ENCODE assay signal across 10 mouse cellular contexts in genomic region chr8:108736442-108736841, GRCm38 (mm10).
DNase-seq lines count a peak whose midpoint lies in the region; ATAC-seq lines count a peak whose summit lies in the region.
"Had no signal": no experiment of that assay in that cellular context is flagged by ENCODE, and none has a peak within 500 bp of the region (broad histone marks: within the 10 kb centered on the region; RNA-seq: fewer than 3 reads in every experiment).

No protein-coding gene starts in this region.

- H3K36me3 ChIP-seq in neural tube, embryonic 11.5 days (ENCODE audit: control insufficient read depth, insufficient read depth, low read length) = no peaks in the 10 kb centered on the region
- no peaks in the 10 kb centered on the region for H3K36me3 ChIP-seq in neural tube, embryonic 15.5 days
- H3K36me3 ChIP-seq in liver, embryonic 13.5 days = no peaks in the 10 kb centered on the region
- H3K36me3 ChIP-seq: liver, embryonic 15.5 days had no signal

- no peak overlapping the region for H3K4me2 ChIP-seq in neural tube, embryonic 11.5 days (ENCODE audit: low read depth)
- H3K4me2 ChIP-seq in neural tube, embryonic 15.5 days = no peak overlapping the region
- no peak overlapping the region for H3K4me2 ChIP-seq in liver, embryonic 13.5 days
- H3K4me2 ChIP-seq: liver, embryonic 15.5 days had no signal

- 4% methylated on average over 9 of the region's 9 CpGs for WGBS in neural tube, embryonic 11.5 days
- 11% methylated on average over 9 of the region's 9 CpGs for WGBS in neural tube, embryonic 15.5 days
- WGBS in liver, embryonic 13.5 days (ENCODE audit: insufficient replicate concordance) = 32% methylated on average over 9 of the region's 9 CpGs

- 0 out of 2 replicates have a peak overlapping the region, but pooled peaks have one; percentile 11 for H3K27ac ChIP-seq in neural tube, embryonic 11.5 days (ENCODE audit: low read depth, low read length)
- no peak overlapping the region; the same call in 1 of the 2 replicates for H3K27ac ChIP-seq in neural tube, embryonic 15.5 days (replicated peaks)
- H3K27ac ChIP-seq in liver, embryonic 13.5 days = 0 out of 2 replicates have a peak overlapping the region, but pooled peaks have one; percentile 23
- H3K27ac ChIP-seq: liver, embryonic 15.5 days had no signal

- H3K9ac ChIP-seq in neural tube, embryonic 11.5 days (ENCODE audit: low read length) = no peak overlapping the region
- no peak overlapping the region for H3K9ac ChIP-seq in neural tube, embryonic 15.5 days (replicated peaks)
- no peak overlapping the region for H3K9ac ChIP-seq in liver, embryonic 13.5 days
- H3K9ac ChIP-seq: liver, embryonic 15.5 days had no signal

- no peaks in the 10 kb centered on the region for H3K9me3 ChIP-seq in neural tube, embryonic 11.5 days (ENCODE audit: control insufficient read depth, low read length)
- no peaks in the 10 kb centered on the region for H3K9me3 ChIP-seq in neural tube, embryonic 15.5 days (replicated peaks)
- H3K9me3 ChIP-seq in liver, embryonic 13.5 days (replicated peaks) = no peaks in the 10 kb centered on the region
- H3K9me3 ChIP-seq: liver, embryonic 15.5 days had no signal

- intact Hi-C loops in heart, postnatal 10 days (cut with DNase I) = no loop called here
- intact Hi-C loops in heart, postnatal 36 days (cut with DNase I) = no loop called here

- no peak overlapping the region for H3K4me3 ChIP-seq in neural tube, embryonic 11.5 days (ENCODE audit: low read depth, low read length)
- H3K4me3 ChIP-seq in neural tube, embryonic 15.5 days (replicated peaks) = no peak overlapping the region
- no peak overlapping the region for H3K4me3 ChIP-seq in liver, embryonic 13.5 days (replicated peaks)
- H3K4me3 ChIP-seq: liver, embryonic 15.5 days; myocyte had no signal

- peaks cover 48% of the 10 kb centered on the region for H3K4me1 ChIP-seq in neural tube, embryonic 11.5 days (ENCODE audit: control insufficient read depth, insufficient read depth, low read length)
- H3K4me1 ChIP-seq in neural tube, embryonic 15.5 days = peaks cover 51% of the 10 kb centered on the region
- peaks cover 58% of the 10 kb centered on the region for H3K4me1 ChIP-seq in liver, embryonic 13.5 days (replicated peaks)

- H3K27me3 ChIP-seq in neural tube, embryonic 11.5 days (ENCODE audit: control insufficient read depth, insufficient read depth, low read length) = no peaks in the 10 kb centered on the region
- no peaks in the 10 kb centered on the region for H3K27me3 ChIP-seq in neural tube, embryonic 15.5 days (replicated peaks)
- H3K27me3 ChIP-seq in liver, embryonic 13.5 days = no peaks in the 10 kb centered on the region
- H3K27me3 ChIP-seq: liver, embryonic 15.5 days had no signal

- DNase-seq in heart, postnatal 10 days = peak; percentile 36 to 37
- no peak for DNase-seq in heart, postnatal 36 days
- no peak for DNase-seq in neural tube, embryonic 11.5 days (ENCODE audit: low spot score)
- DNase-seq in liver, embryonic 13.5 days = no peak
- DNase-seq in urinary bladder, adult 18-20 months (ENCODE audit: low spot score in 2 of 2) = no peak
- no peak for DNase-seq in ovary, adult 18-20 months (ENCODE audit: low spot score)
- DNase-seq: cerebellum, adult 11-12 months had no signal

- ATAC-seq in neural tube, embryonic 11.5 days (ENCODE audit: insufficient read depth, low FRiP score, low TSS enrichment) = no peak
- no peak for ATAC-seq in neural tube, embryonic 15.5 days (ENCODE audit: low FRiP score)
- ATAC-seq in liver, embryonic 13.5 days (ENCODE audit: low read depth) = no peak

Comparison
In these comparisons a context has a peak if more than half of its experiments do, and no peak if none do; other contexts are left out.
1. DNase-seq: peak in heart, postnatal 10 days (2 of 2); none in heart, postnatal 36 days (0 of 2), neural tube, embryonic 11.5 days (single experiment), liver, embryonic 13.5 days (single experiment), urinary bladder, adult 18-20 months (0 of 2) and ovary, adult 18-20 months (single experiment).